8 mouse cellular contexts compared by ENCODE assay signal in the genomic region with DNA sequence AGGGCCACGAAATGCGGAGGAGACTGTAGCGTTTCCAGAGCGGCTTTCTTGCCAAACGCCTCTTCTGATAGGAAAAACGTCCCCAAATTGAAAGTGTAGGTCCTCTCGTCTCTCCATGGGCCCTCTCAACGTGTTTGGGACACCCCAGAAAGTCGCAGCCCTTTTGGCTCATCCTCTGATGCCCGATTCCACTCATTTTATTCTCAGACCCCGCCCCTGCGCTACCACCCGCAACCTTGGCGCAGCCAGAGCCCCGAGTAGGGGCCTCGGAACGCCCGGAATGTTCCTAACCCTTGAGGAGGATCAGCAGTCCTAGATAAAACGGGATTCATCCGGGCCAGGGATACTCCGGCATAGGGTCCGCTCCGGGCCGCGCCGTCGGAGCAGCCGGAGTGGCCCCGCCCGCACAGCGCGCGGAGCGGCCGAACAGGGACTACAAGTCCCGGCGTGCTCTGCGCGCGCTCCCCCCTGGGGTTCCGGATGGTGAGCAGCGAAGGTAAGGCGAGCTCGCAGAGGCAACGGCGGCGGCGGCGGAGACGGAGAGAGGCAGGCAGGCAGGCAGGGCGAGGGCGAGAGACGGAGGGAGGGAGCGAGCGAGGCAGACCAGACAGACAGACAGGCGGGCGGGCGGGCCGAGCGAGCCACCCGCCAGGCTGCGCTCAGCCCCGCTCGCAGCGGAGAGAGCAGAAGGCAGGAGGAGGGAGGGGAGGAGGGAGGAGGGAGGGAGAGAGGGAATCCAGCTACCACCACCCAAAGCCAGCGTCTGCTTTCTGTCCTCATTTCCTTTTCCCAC. TPM values are rescaled to one million over a fixed set of nuclear protein-coding genes. Genes with fewer than 3 reads are reported as not detected.
DNase-seq lines count a peak whose midpoint lies in the region; ATAC-seq lines count a peak whose summit lies in the region.

A gene (plus strand): TSS at position 233 of the 793 bp plus-strand sequence.

- H3K9me3 ChIP-seq in intestine, embryonic 16.5 days (ENCODE audit: control insufficient read depth, low read length): no peaks in the 10 kb centered on the region

- peak; percentile 90 for DNase-seq in adrenal gland, adult 8-10 months
- DNase-seq in embryo, embryonic 11.5 days (ENCODE audit: low read depth, low spot score): peak; percentile 89
- peak; percentile 88 to 94 for DNase-seq in gastrocnemius, postnatal 4 days (ENCODE audit: low spot score in 2 of 2)
- DNase-seq in left cerebral cortex, postnatal 25 days (ENCODE audit: low spot score in 2 of 2): peak; percentile 93 to 96
- peak; percentile 95 for DNase-seq in mesoderm, embryonic 11.5 days (ENCODE audit: low read depth, low spot score)
- DNase-seq in right cerebral cortex, postnatal 25 days: peak; percentile 94
- peak; percentile 89 to 93 for DNase-seq in urinary bladder, postnatal 36 days (ENCODE audit: low spot score in 2 of 2)

- peaks cover 53% of the 10 kb centered on the region for H3K4me1 ChIP-seq in intestine, embryonic 16.5 days (ENCODE audit: control insufficient read depth, insufficient read depth, low read length)

- H3K4me3 ChIP-seq in intestine, embryonic 16.5 days (ENCODE audit: low read length): peak within 1 kb of the TSS; percentile 87

- peaks cover 7% of the 10 kb centered on the region; the same call in 1 of the 2 replicates for H3K27me3 ChIP-seq in intestine, embryonic 16.5 days (replicated peaks; ENCODE audit: control insufficient read depth, insufficient read depth, low read length)

- H3K27ac ChIP-seq in intestine, embryonic 16.5 days (ENCODE audit: low read length): peak within 1 kb of the TSS; percentile 94

- H3K9ac ChIP-seq in intestine, embryonic 16.5 days (ENCODE audit: low read depth, low read length): peak within 1 kb of the TSS; percentile 97

- no peaks in the 10 kb centered on the region for H3K36me3 ChIP-seq in intestine, embryonic 16.5 days (ENCODE audit: control insufficient read depth, insufficient read depth, low read length)

- under 1% methylated on average over 63 of the region's 66 CpGs for WGBS in intestine, embryonic 16.5 days

- peak; percentile 84 for ATAC-seq in intestine, embryonic 16.5 days

- intact Hi-C loops in left cerebral cortex, postnatal 25 days (cut with DNase I): loop anchor here (1.0 kb wide), 3 partner anchors 45 to 288 kb away; a partner anchor contains a TSS

- peak within 1 kb of the TSS; percentile 78 for H3K4me2 ChIP-seq in intestine, embryonic 16.5 days (ENCODE audit: low read depth, low read length)

RNA-seq across cellular contexts. Expression of the gene that starts here (rescaled TPM):
- total RNA-seq in adrenal gland, adult 8-10 months (2022): 100 to 1,000 TPM in 1 of 4 experiments, 10 to 100 TPM in 3; 72.0 to 109 (median 82.9) TPM
- total RNA-seq in gastrocnemius, postnatal 4 days (2021): 100 to 1,000 TPM; 107 to 112 TPM
- 5.3 and 5.7 TPM in 2 replicates for polyA plus RNA-seq in intestine, embryonic 16.5 days (2015; fragmentation: Nextera tagmentation; extraction: Ambion mirVana)
- 10 to 100 TPM; 88.2 to 97.6 TPM for total RNA-seq in left cerebral cortex, postnatal 25 days (2021)

Comparison
In these comparisons a context has a peak if more than half of its experiments do, and no peak if none do; other contexts are left out.
1. Peak in every context shown above with its lines: DNase-seq, ATAC-seq, H3K4me3 ChIP-seq and H3K27ac ChIP-seq.